Mouse (Mus musculus) embryo, embryonic 9.5 days (tissue): ENCODE measurements around the gene Asgr1.
"Not testable (repeated sequence)": the region's sequence is repeated elsewhere in the genome, so short reads cannot be mapped to it uniquely, and the experiment has no call there.

Experiments
- DNase-seq: peaks from one replicate; pipeline ENCODE4 v3.0.0-alpha.2; 2017; ENCODE audit errors: extremely low spot score

Gene Asgr1

DNA sequence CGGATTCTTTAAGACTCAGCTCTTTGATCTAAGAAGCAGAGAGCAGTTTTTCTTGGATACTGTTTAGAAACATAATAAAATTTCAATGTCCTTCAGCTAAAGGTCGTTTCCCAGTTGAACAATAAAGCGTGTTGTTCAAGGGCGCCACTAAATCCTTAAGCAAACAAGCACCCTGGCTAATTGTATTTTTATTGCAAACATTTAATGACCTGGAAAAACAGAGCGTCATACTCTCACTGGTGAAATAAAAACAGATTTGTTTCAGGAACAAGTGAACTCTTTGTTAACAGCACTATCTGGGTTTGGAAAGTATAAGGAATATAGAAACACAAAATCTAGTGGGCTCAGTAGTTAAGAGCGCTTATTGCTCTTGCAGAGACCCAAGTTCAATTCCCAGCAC is 16.2 kb downstream of the Asgr1 start:
- no peak for DNase-seq

DNA sequence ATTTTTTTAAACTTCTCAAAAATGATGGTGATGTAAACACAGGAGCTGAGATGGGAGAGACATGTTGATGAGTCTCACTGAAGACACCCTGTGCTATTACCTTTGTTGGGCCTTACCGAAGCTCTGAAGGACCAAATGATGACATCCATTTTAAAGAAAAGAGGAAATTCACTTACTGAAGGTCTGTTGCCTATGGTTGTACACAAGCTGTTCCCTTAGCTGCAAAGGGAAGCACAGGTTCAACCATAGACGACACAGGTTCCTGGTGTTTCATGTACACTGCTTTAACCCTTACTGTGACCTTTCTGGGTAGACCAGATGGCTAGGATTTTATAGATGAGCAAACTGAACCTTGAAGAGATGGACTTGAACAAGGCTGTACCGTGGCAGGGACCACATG is 16.7 kb downstream of the Asgr1 start:
- DNase-seq: not testable (repeated sequence)

DNA sequence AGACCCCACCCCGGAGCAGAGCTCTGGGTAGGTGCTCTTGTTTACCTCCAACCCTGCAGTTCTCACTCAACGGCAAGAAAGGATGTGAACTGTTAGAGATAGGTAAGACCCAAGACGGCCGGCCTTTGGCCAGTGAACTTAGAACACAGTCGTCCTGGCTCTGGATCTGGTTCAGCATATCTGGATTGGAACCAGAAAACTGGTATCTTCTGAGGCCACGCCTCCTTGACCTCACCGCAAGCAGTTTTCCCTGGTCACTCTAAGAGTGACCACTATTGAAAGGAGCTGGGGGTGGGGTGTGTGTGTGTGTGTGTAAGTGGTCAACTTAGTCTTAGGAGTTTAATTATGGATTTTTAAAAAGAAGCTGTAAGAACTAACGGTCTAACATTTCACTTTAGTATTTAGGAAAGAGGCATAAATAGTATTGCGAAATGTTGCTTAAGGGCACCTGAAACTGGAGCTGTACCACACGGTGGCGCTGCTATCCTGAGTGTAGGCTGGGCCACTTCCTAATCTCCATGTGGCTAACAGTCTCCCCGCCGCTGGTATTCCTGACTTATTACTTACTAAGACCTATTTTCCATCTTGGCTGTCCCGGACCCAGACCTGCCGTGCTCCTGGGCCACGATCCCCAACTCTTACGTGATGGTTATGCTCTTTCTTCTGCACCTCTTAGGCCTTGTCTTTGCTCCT is 20.6 kb downstream of the Asgr1 start:
- DNase-seq: peak; percentile 72

DNA sequence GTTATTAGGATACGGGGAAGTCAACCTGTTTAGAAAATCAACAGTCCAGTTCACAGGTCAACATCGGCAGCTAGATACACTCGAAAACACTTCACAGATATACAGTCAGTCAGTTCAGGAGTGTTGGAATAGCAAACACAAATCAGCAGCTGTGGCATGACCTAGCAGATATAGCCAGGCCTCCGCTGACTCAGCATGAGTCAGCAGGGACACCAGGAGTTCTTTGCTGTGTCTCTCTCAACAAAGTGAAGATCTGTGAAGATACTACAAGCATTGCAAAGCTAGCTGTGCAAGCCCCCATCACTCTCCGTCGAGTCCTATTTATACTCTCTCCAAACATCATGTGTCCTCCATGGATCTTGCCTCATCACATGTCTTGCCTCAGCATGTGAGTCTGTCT is 21.7 kb downstream of the Asgr1 start:
- DNase-seq: no peak

DNA sequence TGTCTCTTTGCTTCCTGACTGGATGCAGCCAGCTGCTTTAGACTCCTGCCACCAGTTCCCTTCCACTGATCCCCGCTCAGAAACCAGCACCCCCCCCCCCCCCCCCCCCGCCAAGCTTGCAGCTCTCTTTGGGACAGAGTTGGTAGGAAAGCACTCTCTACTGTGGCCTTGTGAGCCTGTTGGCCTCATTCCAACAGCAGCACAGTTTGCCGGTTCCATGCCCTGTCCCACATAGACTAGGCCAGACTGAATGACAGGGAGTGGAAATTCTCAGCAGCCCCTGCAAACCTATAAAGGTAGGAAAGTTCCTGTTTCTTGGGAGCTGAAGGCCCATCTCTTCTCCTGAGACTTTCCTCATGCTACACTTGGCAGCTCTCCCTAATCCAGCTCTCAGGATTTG is 23.6 kb downstream of the Asgr1 start:
- DNase-seq: no peak

DNA sequence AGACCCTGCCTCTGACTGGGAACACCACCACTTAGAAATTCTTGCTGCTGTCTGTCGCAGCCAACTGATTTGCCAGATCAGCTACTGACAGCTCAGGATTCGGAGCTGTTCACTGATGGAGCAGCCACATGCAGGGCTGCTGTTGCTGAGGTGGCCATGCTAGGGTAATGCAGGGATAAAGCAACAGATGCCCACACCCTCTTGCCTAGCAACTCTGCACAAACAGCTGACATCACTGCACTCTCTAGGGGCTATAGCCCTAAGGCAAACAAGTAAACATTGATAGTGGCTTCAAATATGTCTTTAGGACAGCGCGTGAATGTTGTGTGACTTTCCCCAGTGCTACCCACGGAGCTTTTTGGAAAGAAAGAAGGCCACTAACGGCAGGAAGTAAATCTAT is 25.3 kb downstream of the Asgr1 start:
- no peak for DNase-seq

DNA sequence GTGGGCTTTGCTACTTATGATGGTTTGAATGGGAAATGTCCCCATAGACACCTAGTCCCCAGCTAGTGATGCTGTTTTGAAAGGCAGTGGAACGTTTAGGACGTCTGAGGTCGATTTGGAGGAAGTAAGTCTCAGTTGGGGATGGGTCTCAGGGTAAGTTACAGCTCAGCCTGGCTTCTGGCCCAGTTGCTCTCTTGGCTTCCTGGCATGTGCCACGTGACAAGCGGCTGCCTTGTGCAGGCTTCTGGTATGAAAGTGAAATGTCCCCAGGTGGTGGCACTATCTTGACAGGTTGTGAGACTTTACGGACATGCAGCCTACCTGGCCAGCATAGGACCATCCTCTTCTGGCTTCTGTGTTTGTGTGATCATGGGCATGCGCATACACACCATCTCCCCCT is 26.0 kb downstream of the Asgr1 start:
- DNase-seq: no peak

DNA sequence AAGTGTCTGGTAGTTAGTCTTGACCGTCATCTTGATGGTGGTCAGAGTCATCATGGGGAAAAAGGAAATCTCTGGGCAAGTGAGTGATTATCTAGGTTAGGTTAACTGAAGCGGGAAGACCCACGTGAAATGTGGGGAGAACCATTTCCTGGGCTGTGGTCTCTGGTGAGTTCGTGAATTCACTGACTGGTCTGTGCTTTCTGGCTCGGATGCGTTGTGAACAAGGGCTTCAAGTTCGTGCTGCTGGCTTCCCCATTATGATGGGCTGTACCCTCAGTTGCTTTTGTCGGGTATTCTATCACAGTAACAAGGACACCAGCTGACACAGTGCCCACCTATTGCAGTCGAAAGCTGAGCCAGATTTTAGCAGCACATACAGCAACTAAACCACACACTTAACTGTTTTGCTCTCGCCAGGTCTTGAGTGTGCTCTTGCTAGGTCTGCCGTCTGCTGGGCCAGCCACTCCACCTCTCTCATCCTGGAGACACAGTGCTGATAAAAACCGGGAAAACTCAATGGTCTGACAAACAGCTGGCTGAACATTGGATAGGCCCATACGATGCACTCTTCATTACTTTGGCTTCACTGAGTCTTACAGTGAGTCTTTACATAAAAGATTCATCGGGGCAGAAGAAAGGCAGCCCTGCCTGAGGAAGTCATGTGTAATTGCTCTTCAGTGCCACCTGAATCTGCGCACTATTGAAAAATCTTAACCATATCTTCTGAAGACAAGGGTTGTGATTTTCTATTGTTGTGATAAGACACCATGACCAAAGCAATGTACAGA is 27.1 kb downstream of the Asgr1 start:
- no peak for DNase-seq

DNA sequence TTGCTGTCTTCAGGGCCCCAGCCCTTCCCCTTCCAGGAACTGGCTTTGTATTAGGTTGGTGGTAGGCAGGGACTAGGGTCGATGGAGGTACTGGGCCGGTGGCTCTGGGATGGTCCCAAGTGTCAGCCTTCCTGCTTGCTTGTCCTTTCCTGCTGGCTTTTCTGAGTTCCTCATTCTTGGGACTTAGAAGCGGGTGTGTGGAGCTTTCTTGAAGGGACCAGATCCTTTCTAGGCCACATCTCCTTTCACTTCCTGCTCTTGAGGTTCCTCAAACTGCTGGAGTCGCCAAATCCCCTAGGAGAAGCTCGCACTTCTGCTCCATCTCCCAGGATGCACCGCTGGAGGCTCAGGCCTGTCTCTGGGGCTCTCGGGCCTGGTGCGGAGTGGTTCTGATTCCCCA is 30.7 kb downstream of the Asgr1 start:
- no peak for DNase-seq

DNA sequence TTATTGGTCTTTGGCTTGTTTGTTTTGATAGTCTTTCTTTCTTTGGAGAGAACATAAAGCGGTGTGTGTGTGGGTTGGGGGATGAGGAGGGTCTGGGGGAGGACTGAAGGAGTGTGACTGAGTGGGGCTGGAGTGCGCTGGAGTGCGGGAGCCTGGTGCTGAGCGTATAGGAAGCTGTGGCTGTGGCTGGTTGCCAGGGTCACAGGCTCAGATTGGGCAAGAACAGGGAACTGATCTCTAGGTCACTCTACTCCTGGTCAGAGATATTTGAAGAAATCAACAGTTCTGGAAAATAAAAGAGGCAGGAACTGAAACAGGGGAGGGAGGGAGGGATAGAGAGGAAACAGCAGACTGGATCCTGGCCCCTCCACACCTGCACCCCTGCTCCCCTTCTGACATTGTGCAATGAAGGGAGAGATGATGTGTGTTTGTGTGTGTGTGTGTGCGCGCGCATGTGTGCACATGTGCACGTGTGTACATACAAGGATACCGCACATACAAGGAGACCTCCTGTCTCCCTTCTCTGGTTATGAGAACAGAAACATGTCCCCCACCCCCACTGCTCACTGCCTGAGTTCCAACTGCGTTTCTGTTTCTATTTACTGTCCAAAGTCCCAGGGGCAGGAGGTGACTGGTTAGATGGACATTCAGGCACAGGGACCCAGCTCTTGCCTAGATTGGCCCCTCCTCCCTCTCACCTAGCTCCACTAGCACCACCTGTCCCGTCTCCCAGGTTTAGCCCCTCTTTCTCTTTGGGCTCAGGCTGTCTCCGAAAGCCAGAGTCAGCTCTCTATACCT is 38.3 kb downstream of the Asgr1 start, which contains the start of gene Asgr2:
Gene Asgr2, plus strand, starts transcription at position 659 of the 798 bp plus-strand sequence.
- no peak for DNase-seq

DNA sequence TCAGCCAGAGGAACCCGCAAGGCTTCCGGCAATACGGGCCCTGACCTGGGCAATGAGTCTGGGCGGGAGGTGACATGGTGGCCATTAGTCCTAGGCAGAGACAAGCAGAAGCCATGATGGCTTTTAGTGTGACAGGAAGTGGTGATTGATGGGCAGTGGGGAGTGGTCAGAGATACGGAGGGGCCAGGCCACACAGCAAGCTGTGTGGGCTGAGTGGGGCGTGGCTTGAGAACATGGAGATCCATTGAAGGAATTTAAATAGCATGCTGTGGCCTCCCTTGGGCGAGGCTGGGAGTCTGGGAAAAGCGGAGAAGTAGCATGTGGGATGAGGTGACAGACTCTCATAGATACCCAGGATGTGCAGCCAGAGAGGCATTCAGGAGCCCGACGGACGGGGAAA is 43.5 kb downstream of the Asgr1 start:
- DNase-seq: no peak

DNA sequence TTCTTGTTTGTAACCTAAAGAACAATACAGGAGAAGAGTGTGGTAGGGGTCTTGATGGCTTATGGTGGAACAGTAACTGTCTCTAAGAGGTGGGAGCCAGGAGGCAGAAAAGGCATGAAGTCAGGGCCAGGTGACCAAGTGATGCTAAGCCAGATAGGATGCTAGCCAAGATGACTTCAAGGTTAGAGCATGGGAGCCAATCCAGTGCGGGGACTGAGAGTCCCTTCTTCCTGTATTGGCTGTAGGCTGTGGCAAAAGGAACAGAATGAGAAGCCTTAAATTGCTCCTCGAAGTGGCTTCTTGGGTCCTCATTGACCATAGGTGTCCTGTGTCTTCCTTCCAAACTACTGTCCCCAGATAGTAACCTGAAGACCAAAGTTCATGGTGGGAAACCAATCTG is 45.2 kb downstream of the Asgr1 start:
- DNase-seq: no peak

DNA sequence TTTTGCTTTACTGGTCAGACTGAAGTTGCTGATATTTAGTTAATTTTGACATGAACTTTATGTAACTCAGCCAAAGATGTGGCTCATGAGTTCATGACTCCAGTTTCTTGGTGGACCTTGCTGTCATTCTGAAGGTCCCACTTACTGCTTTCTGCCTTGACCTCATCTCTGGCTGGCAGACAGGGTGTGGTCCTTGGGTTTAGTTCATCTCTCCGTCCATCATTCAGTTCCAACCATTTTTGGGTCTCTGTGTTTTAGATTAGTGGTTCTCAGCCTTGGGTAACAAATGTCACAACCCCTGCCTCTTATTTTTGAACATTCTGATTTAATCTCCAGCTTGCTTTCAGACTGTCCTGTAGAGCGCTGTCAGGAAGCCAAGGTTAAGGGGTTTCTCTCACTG is 45.9 kb downstream of the Asgr1 start:
- no peak for DNase-seq

DNA sequence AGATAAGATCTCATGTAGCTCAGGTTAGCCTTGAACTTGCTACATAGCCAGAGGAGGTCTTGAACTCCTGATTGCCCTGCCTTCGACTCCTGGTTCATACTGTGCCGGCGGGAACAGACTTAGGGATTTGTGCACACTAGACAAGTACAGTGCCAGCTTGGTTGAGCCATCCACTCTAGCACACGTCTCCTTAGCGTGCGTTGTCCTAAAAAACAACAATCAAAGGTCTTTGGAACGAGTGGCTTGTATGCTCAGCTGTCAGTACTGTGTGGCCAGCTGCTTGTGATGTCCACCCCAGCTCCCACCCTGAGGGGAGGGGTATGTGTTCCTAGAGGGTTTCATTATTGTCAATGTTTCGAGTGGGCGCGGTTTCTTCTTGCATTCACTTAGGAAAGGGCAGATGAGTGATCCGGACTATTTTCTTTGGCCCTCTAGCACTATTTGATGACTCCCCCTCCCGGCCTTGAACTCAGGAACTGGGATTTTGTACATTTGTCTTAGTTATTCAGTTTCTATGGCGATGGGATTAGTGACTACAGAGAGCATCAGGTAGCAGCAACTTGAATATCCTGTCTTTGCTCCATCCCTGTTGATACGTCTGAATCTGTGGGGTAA is 49.9 kb downstream of the Asgr1 start:
- no peak for DNase-seq

DNA sequence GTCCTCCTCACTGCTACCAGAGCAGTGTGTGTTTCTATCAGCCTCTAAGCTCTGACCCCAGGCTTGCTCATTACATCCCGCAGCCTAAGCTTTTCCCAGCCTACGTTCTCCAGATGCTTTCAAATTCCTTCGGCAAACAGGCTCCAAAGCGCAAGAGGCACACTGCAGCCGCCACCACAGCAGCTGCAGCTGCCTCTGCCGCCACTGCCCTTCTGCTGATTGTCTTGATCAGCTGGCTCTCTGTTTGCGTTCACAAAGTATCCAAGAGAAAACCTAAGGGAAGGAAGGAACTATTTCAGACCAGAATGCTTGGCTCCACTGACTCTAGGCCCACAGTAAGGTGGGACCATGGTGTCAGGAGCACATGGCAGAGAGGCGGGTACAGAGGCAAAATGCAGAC is 53.2 kb downstream of the Asgr1 start:
- DNase-seq: no peak
